8 mouse cellular contexts compared by ENCODE assay signal in the genomic region with DNA sequence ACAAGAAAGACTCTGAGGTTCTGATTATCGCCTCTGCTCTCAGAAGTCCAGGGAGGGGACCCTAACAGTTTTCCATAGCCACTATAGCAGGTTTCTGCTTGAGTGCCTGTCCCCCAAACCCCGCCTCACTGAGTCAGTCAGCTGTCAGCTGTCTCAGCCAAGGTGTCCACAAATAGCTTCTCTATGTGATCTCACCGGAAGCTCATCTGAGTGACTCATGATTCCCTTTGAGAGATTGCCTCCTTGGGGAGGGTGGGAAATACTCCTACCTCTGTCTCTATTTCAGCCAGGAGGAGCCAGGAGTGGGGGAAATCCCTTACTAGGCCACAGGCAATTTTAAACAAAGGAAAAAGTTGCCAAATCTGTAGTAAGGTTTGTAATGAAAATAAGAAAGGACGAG.
DNase-seq lines count a peak whose midpoint lies in the region; ATAC-seq and TF ChIP-seq lines count a peak whose summit lies in the region.

No protein-coding gene starts in this region.

- TF ChIP-seq CTCF in lung, embryonic 14.5 days (IDR thresholded peaks at IDR 0.05; ENCODE audit: low read depth), result no peak

- intact Hi-C loops in left cerebral cortex, postnatal 36 days (cut with DNase I), result no loop called here

- 45% methylated on average over 4 of the region's 4 CpGs for WGBS in lung, embryonic 14.5 days

- no peak for ATAC-seq in lung, embryonic 14.5 days (ENCODE audit: insufficient read depth)

- no peak overlapping the region for H3K4me3 ChIP-seq in lung, embryonic 14.5 days (ENCODE audit: low read depth, low read length)

- no peaks in the 10 kb centered on the region for H3K4me1 ChIP-seq in lung, embryonic 14.5 days (ENCODE audit: insufficient read depth)

- H3K9me3 ChIP-seq in lung, embryonic 14.5 days (ENCODE audit: low read depth, low read length), result no peaks in the 10 kb centered on the region

- no peak overlapping the region for H3K27ac ChIP-seq in lung, embryonic 14.5 days (ENCODE audit: low read depth)

- peak; percentile 54 for DNase-seq in lung, embryonic 14.5 days
- DNase-seq in lung, postnatal 25 days (ENCODE audit: low spot score), result no peak
- peak; percentile 69 for DNase-seq in adrenal gland, adult 8-10 months
- peak; percentile 79 for DNase-seq in gonadal fat pad, adult 2 months (ENCODE audit: low read depth)
- DNase-seq in left cerebral cortex, postnatal 36 days (ENCODE audit: low spot score in 2 of 2), result peak; percentile 60 to 65
- DNase-seq in thymus, postnatal 25 days, result peak; percentile 62
- no peak for DNase-seq in urinary bladder, adult 2 months (ENCODE audit: low spot score)
- DNase-seq in kidney, postnatal 36 days, result no peak

- no peak overlapping the region for H3K4me2 ChIP-seq in lung, embryonic 14.5 days

- no peaks in the 10 kb centered on the region for H3K27me3 ChIP-seq in lung, embryonic 14.5 days (ENCODE audit: insufficient read depth, low read length)

- H3K9ac ChIP-seq in lung, embryonic 14.5 days, result no peak overlapping the region

- no peaks in the 10 kb centered on the region for H3K36me3 ChIP-seq in lung, embryonic 14.5 days (ENCODE audit: insufficient read depth)

Comparison
In these comparisons a context has a peak if more than half of its experiments do, and no peak if none do; other contexts are left out.
1. DNase-seq: peak in lung, embryonic 14.5 days (single experiment), adrenal gland, adult 8-10 months (single experiment), gonadal fat pad, adult 2 months (single experiment), left cerebral cortex, postnatal 36 days (2 of 2) and thymus, postnatal 25 days (single experiment); none in lung, postnatal 25 days (single experiment), urinary bladder, adult 2 months (single experiment) and kidney, postnatal 36 days (0 of 2).